Mouse (Mus musculus) spleen, postnatal 4 days (tissue): ENCODE measurements at regions not wholly inside any gene's neighbourhood (a gene's known extent, or its start where the extent isn't known, plus 50 kb on each side); places are given as distances from the start of the nearest gene placed in this dataset.

ENCODE experiments used
- DNase-seq, 2 experiments: peaks; one replicate each; pipeline ENCODE4 v3.0.0; 2022; ENCODE audit warnings: low spot score in 2 of 2

DNA sequence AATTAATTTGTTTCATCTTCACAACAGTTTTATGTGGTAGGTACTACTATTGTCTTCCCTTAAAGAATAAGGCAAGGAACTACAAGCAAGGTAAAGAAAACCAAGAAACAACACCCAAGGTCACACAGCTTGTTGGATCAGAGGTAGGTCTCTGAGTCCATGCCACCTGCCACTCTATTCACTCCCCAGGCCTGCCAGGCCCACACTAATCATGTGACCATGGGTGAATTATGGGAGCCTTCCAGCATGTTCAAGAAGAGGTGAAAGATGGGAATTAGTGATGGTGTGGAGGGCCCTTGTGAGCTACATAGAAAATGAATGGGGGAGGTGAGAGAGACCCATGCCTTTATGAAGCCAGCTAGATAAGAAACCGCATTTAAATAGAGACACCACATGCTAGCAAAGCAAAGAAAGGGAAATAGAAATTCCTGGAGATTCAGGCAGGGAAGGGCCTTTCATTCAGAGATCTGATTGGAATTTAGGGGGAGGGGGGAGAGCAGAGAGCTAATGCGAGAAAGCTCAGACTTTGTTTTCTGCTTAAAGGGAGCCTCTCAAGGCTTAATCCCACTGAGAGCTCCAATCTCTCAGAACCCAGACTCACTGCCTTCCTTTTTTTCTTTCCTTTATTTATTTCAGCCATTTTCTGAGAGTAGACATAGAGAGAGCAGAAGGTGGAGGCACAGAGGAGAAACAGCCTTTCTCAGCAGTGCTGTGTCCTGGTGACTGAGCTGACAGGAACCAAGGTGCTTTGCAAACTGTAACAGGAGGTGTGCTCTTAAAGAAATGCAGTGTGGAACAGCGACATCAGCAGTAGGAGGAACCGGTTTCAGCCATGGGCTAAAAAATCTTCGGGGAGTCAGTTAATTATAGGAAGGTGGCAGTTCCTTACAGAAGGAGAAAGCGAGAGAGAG lies 160.0 kb downstream of the Spata19 start:
- DNase-seq: no peak

- no peak for DNase-seq
Observed at GRCm38 (mm10) chr9:27557886-27558285, 161.3 kb downstream of the Spata19 start.

- no peak for DNase-seq
Observed at GRCm38 (mm10) chr9:27558286-27558685, 161.7 kb downstream of the Spata19 start.

GRCm38 (mm10) chr9:27568372-27569053 lies 171.9 kb downstream of the Spata19 start:
- no peak for DNase-seq

- DNase-seq: no peak
Observed at GRCm38 (mm10) chr9:27569054-27569387, 172.4 kb downstream of the Spata19 start.

GRCm38 (mm10) chr9:27617096-27617839 lies 173.3 kb upstream of the Opcml start:
- no peak for DNase-seq

DNA sequence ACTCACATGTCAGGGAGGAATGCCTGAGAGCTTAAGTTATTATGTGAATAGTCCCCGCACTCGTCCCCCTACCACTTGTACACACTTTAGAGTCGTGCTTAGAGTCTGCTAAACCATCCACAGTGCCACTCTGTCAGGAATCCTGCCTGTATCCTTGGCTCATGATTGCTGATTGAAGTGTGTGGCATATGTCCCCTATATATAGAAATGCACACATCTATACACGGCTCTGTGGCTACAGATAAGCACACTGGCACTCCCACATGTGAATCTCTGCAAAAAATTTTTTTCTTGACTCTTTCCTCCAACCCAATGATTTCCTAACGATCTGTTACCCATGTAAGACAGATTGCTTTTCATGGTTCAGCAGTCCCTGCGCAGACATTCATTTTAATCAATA lies 155.7 kb upstream of the Opcml start:
- no peak for DNase-seq

GRCm38 (mm10) chr9:27640611-27641010 lies 150.0 kb upstream of the Opcml start:
- no peak for DNase-seq

- DNase-seq: no peak
Observed at GRCm38 (mm10) chr9:27643312-27643711, 147.3 kb upstream of the Opcml start.

DNA sequence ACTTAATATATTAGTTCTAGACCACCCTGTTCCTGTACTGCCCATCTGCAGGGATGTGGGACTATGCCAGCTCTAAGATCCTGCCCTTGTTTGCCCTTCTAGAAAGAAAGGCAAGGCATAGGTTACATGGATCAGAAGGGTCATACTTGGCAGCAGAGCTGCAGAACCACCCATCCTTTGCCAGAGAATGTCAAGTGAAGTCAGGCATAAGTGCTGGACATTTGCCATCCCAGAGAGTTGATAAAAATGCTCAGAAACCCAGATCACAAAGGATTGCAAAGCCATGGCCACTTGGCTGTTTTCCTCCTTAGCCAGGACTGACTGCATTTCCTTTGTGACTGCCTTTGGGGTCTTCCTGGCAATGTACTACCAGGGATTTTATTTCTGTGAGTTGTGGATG lies 146.7 kb upstream of the Opcml start:
- DNase-seq: no peak

DNA sequence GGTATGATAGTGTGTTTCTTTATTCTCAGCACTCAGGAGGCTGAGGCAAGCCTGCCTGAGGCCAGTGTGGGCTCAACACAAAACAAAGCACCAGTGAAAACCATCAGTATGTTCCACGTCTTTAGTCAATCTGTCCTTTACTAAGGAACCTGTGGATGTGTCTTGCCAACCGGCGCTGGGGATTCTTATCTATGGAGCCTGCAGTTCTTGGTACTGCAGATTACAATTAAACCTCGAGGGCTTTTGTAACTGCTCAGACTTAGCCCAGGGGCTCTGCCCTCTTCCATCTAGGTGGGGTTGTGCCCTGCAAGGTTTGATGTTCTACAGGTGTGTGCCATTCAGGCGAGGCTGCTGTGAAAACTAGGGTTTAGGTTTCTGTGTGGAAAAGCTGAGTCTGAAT lies 145.1 kb upstream of the Opcml start:
- no peak for DNase-seq

DNA sequence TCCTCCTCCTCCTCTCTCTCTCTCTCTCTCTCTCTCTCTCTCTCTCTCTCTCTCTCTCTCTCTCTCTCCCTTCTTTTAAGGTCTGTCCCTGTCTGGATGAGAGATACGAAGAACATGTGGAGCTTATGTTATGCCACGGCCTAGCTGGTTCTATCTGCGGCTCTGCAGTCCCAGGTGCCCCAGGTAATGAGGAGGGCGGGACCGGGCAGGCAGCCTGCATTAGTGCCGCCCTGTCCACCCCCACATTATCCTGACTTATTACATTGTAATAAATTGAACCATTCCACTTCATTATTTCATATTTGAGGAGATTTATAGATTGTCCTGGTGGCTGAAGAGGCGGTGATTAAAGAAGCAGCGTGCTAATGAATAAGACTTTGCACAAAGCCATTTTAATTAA lies 144.5 kb upstream of the Opcml start:
- DNase-seq: no peak

DNA sequence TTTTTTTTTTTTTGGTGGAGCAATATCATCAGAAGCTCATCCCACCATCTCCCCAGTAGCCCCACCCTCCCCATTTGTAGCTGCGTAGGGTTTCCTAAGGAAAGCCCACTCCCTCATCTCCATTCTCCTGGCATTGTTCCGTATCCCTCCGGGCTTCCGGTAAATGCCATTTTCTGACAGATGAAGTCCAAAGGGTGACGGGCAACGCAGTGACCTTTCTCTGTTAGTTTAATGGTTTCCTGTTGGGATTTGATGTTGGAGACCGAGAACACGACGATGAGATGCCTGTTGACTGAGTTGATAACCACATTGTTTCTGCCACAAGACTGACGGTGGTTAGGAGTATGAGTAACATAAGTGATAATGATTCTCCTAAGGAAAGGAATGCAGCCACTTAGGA lies 143.6 kb upstream of the Opcml start:
- no peak for DNase-seq

DNA sequence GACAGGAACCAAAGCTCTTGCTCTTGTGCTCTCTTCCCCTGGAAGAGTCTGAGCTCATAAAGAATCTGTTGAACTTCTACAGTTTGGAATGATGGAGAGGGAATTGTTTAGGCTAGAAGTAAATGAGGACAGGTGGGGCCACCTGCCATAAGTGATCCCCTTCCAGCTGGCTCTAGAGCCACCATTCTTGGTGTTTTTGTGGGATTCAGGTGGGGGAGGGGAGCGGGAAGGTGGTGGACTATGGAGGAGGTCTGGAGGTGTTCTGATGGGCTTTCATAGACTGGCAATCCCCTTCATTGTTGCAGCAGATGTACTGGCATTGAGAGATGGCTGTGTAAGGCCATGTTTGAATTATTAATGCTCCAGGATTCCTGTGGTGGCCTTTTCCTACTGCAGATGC lies 132.6 kb upstream of the Opcml start:
- DNase-seq: no peak

- no peak for DNase-seq
Observed at GRCm38 (mm10) chr9:27661431-27662300, 128.9 kb upstream of the Opcml start.

- no peak for DNase-seq
Observed at GRCm38 (mm10) chr9:27663230-27663629, 127.3 kb upstream of the Opcml start.

DNA sequence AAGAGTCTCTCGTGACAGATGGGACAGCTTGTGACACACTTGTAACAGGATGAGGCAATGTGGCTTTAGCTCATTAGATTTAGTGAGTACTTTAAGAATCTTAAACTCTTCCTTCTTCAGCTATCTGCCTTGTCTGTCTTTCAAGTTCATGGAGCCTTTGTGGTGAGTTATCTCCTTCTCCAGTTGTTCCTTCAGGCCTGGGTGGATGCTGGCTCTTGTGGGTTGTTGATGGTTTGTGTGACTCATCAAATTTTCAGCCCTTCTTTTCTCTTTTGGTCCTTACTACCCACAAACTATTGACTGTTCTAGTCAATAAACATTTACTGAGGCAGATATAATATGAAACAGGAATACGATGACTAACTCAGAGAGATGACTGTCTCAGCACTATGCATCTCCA lies 124.9 kb upstream of the Opcml start:
- no peak for DNase-seq

- no peak for DNase-seq
Observed at GRCm38 (mm10) chr9:27670032-27670740, 120.4 kb upstream of the Opcml start.

- DNase-seq: no peak
Observed at GRCm38 (mm10) chr9:27685325-27685724, 105.2 kb upstream of the Opcml start.

GRCm38 (mm10) chr9:27691616-27692015 lies 99.0 kb upstream of the Opcml start:
- DNase-seq: no peak

GRCm38 (mm10) chr9:27692751-27693150 lies 97.8 kb upstream of the Opcml start:
- no peak for DNase-seq
